Comparison of ENCODE assay signal across 8 mouse cellular contexts in the genomic region with DNA sequence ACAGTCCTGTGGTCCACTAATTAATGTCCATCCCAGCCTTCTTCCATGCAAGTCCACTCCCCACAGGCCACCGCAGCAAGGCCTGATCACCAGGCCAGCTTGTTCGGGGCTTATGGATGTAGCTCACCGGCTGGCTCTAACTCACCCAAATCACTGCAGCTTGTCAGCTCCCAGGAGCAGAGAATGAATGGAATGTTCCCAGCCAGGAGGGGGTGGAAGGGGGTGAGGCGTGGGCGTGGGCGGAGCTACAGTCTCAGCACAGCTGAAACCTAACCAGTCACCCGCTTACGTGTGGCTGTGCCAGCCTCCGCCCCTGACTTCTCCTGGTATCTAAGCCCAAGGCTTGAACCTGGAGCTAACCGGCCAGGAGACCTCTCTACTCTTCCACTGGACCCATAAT. TPM values are rescaled to one million over a fixed set of nuclear protein-coding genes. Genes with fewer than 3 reads are reported as not detected.
DNase-seq lines count a peak whose midpoint lies in the region; ATAC-seq and TF ChIP-seq lines count a peak whose summit lies in the region.

No protein-coding gene starts in this region.

- H3K36me3 ChIP-seq in forebrain, embryonic 13.5 days (ENCODE audit: poor library complexity, severe bottlenecking) = peaks cover 61% of the 10 kb centered on the region
- H3K36me3 ChIP-seq in heart, embryonic 16.5 days (ENCODE audit: control insufficient read depth, insufficient read depth) = peaks cover 37% of the 10 kb centered on the region
- peaks cover 32% of the 10 kb centered on the region for H3K36me3 ChIP-seq in liver, embryonic 15.5 days (replicated peaks)

- H3K4me1 ChIP-seq in forebrain, embryonic 13.5 days = peaks cover 56% of the 10 kb centered on the region
- peaks cover 60% of the 10 kb centered on the region for H3K4me1 ChIP-seq in heart, embryonic 16.5 days (ENCODE audit: control insufficient read depth, insufficient read depth, low read length)
- peaks cover 52% of the 10 kb centered on the region for H3K4me1 ChIP-seq in liver, embryonic 15.5 days (replicated peaks)
- peaks cover 45% of the 10 kb centered on the region for H3K4me1 ChIP-seq in olfactory bulb, adult 2 months (ENCODE audit: control insufficient read depth, insufficient read depth, low read length)

- H3K27ac ChIP-seq in forebrain, embryonic 13.5 days = peak overlapping the region; percentile 60; the same call in 1 of the 2 replicates
- H3K27ac ChIP-seq in heart, embryonic 16.5 days (ENCODE audit: low read length) = peak overlapping the region; percentile 96
- H3K27ac ChIP-seq in liver, embryonic 15.5 days (replicated peaks) = peak overlapping the region; percentile 38
- peak overlapping the region; percentile 40; the same call in 1 of the 2 replicates for H3K27ac ChIP-seq in olfactory bulb, adult 2 months (ENCODE audit: insufficient read depth, low read depth, low read length)

- H3K4me2 ChIP-seq in forebrain, embryonic 13.5 days = peak overlapping the region; percentile 15; the same call in 1 of the 2 replicates
- peak overlapping the region; percentile 64 for H3K4me2 ChIP-seq in heart, embryonic 16.5 days (ENCODE audit: low read depth, low read length)
- H3K4me2 ChIP-seq in liver, embryonic 15.5 days = peak overlapping the region; percentile 7; the same call in 1 of the 2 replicates

- 0 out of 2 replicates have a peak, but pooled peaks have one; percentile 12 for TF ChIP-seq POLR2A in olfactory bulb, adult 2 months (IDR thresholded peaks at IDR 0.05; ENCODE audit: insufficient read depth, low read depth, low read length)

- DNase-seq in ovary, adult 18-20 months (ENCODE audit: low spot score) = peak; percentile 71
- DNase-seq in ovary, postnatal 10 days (ENCODE audit: low spot score) = no peak
- peak; percentile 94 to 96 for DNase-seq in kidney, postnatal 25 days

- 3% methylated on average over 10 of the region's 10 CpGs for WGBS in forebrain, embryonic 13.5 days
- WGBS in heart, embryonic 16.5 days = 12% methylated on average over 10 of the region's 10 CpGs
- WGBS in liver, embryonic 15.5 days (ENCODE audit: insufficient replicate concordance) = 61% methylated on average over 10 of the region's 10 CpGs
- 9% methylated on average over 10 of the region's 10 CpGs for WGBS in olfactory bulb, adult 2 months

- peak; percentile 71 for ATAC-seq in forebrain, embryonic 13.5 days
- peak; percentile 87 for ATAC-seq in heart, embryonic 16.5 days (replicated peaks; ENCODE audit: extremely low read depth, insufficient read depth, low FRiP score)
- peak; percentile 17; the same call in 1 of the 2 replicates for ATAC-seq in liver, embryonic 15.5 days (ENCODE audit: insufficient read depth)
- no peak for ATAC-seq in activated CD4-positive, CD25-positive, alpha-beta regulatory T cell, adult 4 months

- no peak overlapping the region for H3K4me3 ChIP-seq in forebrain, embryonic 13.5 days
- peak overlapping the region; percentile 42 for H3K4me3 ChIP-seq in heart, embryonic 16.5 days (ENCODE audit: low read length)
- no peak overlapping the region for H3K4me3 ChIP-seq in liver, embryonic 15.5 days (replicated peaks)
- no peak overlapping the region for H3K4me3 ChIP-seq in olfactory bulb, adult 2 months (ENCODE audit: insufficient read depth, low read depth, low read length)

- H3K27me3 ChIP-seq in forebrain, embryonic 13.5 days = no peaks in the 10 kb centered on the region
- no peaks in the 10 kb centered on the region for H3K27me3 ChIP-seq in heart, embryonic 16.5 days (ENCODE audit: control insufficient read depth, insufficient read depth, low read length)
- peaks cover 37% of the 10 kb centered on the region for H3K27me3 ChIP-seq in liver, embryonic 15.5 days

- TF ChIP-seq CTCF in olfactory bulb, adult 2 months (IDR thresholded peaks at IDR 0.05; ENCODE audit: insufficient read depth, low read depth, low read length) = no peak

- no peaks in the 10 kb centered on the region for H3K9me3 ChIP-seq in forebrain, embryonic 13.5 days (replicated peaks)
- no peaks in the 10 kb centered on the region for H3K9me3 ChIP-seq in heart, embryonic 16.5 days (replicated peaks; ENCODE audit: control insufficient read depth, low read length)
- H3K9me3 ChIP-seq in liver, embryonic 15.5 days (replicated peaks) = no peaks in the 10 kb centered on the region

- peak overlapping the region; percentile 27; the same call in 1 of the 2 replicates for H3K9ac ChIP-seq in forebrain, embryonic 13.5 days
- H3K9ac ChIP-seq in heart, embryonic 16.5 days (ENCODE audit: low read length) = peak overlapping the region; percentile 72
- H3K9ac ChIP-seq in liver, embryonic 15.5 days = no peak overlapping the region

RNA-seq across cellular contexts. Expression of gene Plxnb2, which starts 11.2 kb away (rescaled TPM):
- 101 and 130 TPM in 2 replicates for polyA plus RNA-seq in forebrain, embryonic 13.5 days (2015; fragmentation: Nextera tagmentation; extraction: Ambion mirVana)
- 91.8 and 104 TPM in 2 replicates for polyA plus RNA-seq in heart, embryonic 16.5 days (2015; fragmentation: Nextera tagmentation; extraction: Ambion mirVana)
- polyA plus RNA-seq in liver, embryonic 15.5 days (2015; fragmentation: Nextera tagmentation; extraction: Ambion mirVana) = 22.3 and 30.1 TPM in 2 replicates
- polyA plus RNA-seq in olfactory bulb, adult 2 months (2012; ENCODE audit: insufficient read depth, insufficient read length, low replicate concordance, missing spikeins) = 46.6 TPM in 1 of 2 replicates, not detected in the other
- polyA plus RNA-seq in activated CD4-positive, CD25-positive, alpha-beta regulatory T cell, adult 4 months (2017; shearing (Covaris generic)) = 1 to 10 TPM; 1.0 to 2.1 TPM

RNA-seq across cellular contexts. Expression of gene Mapk11, which starts 20.0 kb away (rescaled TPM):
- 43.0 and 45.5 TPM in 2 replicates for polyA plus RNA-seq in forebrain, embryonic 13.5 days (2015; fragmentation: Nextera tagmentation; extraction: Ambion mirVana)
- 3.6 and 4.1 TPM in 2 replicates for polyA plus RNA-seq in heart, embryonic 16.5 days (2015; fragmentation: Nextera tagmentation; extraction: Ambion mirVana)
- 0.44 and 0.68 TPM in 2 replicates for polyA plus RNA-seq in liver, embryonic 15.5 days (2015; fragmentation: Nextera tagmentation; extraction: Ambion mirVana)
- not detected in 2 replicates for polyA plus RNA-seq in olfactory bulb, adult 2 months (2012; ENCODE audit: insufficient read depth, insufficient read length, low replicate concordance, missing spikeins)
- 10 to 100 TPM; 21.2 to 22.5 TPM for polyA plus RNA-seq in activated CD4-positive, CD25-positive, alpha-beta regulatory T cell, adult 4 months (2017; shearing (Covaris generic))

RNA-seq across cellular contexts. Expression of gene Dennd6b, which starts 26.9 kb away (rescaled TPM):
- polyA plus RNA-seq in forebrain, embryonic 13.5 days (2015; fragmentation: Nextera tagmentation; extraction: Ambion mirVana) = 40.7 and 47.7 TPM in 2 replicates
- polyA plus RNA-seq in heart, embryonic 16.5 days (2015; fragmentation: Nextera tagmentation; extraction: Ambion mirVana) = 18.9 and 19.0 TPM in 2 replicates
- 3.3 and 3.5 TPM in 2 replicates for polyA plus RNA-seq in liver, embryonic 15.5 days (2015; fragmentation: Nextera tagmentation; extraction: Ambion mirVana)
- not detected in 2 replicates for polyA plus RNA-seq in olfactory bulb, adult 2 months (2012; ENCODE audit: insufficient read depth, insufficient read length, low replicate concordance, missing spikeins)
- polyA plus RNA-seq in activated CD4-positive, CD25-positive, alpha-beta regulatory T cell, adult 4 months (2017; shearing (Covaris generic)) = 1 to 10 TPM; 7.7 to 8.4 TPM

RNA-seq across cellular contexts. Expression of gene Mapk12, which starts 28.9 kb away (rescaled TPM):
- 9.1 and 11.7 TPM in 2 replicates for polyA plus RNA-seq in forebrain, embryonic 13.5 days (2015; fragmentation: Nextera tagmentation; extraction: Ambion mirVana)
- polyA plus RNA-seq in heart, embryonic 16.5 days (2015; fragmentation: Nextera tagmentation; extraction: Ambion mirVana) = 17.7 and 18.4 TPM in 2 replicates
- 1.4 and 1.5 TPM in 2 replicates for polyA plus RNA-seq in liver, embryonic 15.5 days (2015; fragmentation: Nextera tagmentation; extraction: Ambion mirVana)
- not detected in 2 replicates for polyA plus RNA-seq in olfactory bulb, adult 2 months (2012; ENCODE audit: insufficient read depth, insufficient read length, low replicate concordance, missing spikeins)
- 1 to 10 TPM; 1.1 to 2.1 TPM for polyA plus RNA-seq in activated CD4-positive, CD25-positive, alpha-beta regulatory T cell, adult 4 months (2017; shearing (Covaris generic))

RNA-seq across cellular contexts. Expression of gene Hdac10, which starts 40.9 kb away (rescaled TPM):
- 22.3 and 25.4 TPM in 2 replicates for polyA plus RNA-seq in forebrain, embryonic 13.5 days (2015; fragmentation: Nextera tagmentation; extraction: Ambion mirVana)
- 16.4 and 19.7 TPM in 2 replicates for polyA plus RNA-seq in heart, embryonic 16.5 days (2015; fragmentation: Nextera tagmentation; extraction: Ambion mirVana)
- polyA plus RNA-seq in liver, embryonic 15.5 days (2015; fragmentation: Nextera tagmentation; extraction: Ambion mirVana) = 8.6 and 9.1 TPM in 2 replicates
- polyA plus RNA-seq in olfactory bulb, adult 2 months (2012; ENCODE audit: insufficient read depth, insufficient read length, low replicate concordance, missing spikeins) = not detected in 2 replicates
- polyA plus RNA-seq in activated CD4-positive, CD25-positive, alpha-beta regulatory T cell, adult 4 months (2017; shearing (Covaris generic)) = 10 to 100 TPM; 14.3 to 16.1 TPM

Comparison
In these comparisons a context has a peak if more than half of its experiments do, and no peak if none do; other contexts are left out.
1. H3K27ac ChIP-seq: peak in every context shown above with its lines; median percentile 96 in heart, embryonic 16.5 days; 60 in forebrain, embryonic 13.5 days; 40 in olfactory bulb, adult 2 months; 38 in liver, embryonic 15.5 days.
2. H3K4me2 ChIP-seq: peak in every context shown above with its lines; median percentile 64 in heart, embryonic 16.5 days; 15 in forebrain, embryonic 13.5 days; 7 in liver, embryonic 15.5 days.